Mouse (Mus musculus) lung, adult 2 months (tissue): ENCODE data around the gene Pycard. TPM values are rescaled to one million over a fixed set of nuclear protein-coding genes. Genes with fewer than 3 reads are reported as not detected.
"Not testable (repeated sequence)": the region's sequence is repeated elsewhere in the genome, so short reads cannot be mapped to it uniquely, and the experiment has no call there.

ENCODE experiments used
- DNase-seq: peaks from one replicate; pipeline ENCODE4 v3.0.0; 2022
- H3K4me1 ChIP-seq: fragments of 200-500 bp; 2 replicates; pipeline ENCODE4 v1.6.1; 2011; ENCODE audit warnings: low read length; ENCODE audit not compliant: control insufficient read depth, insufficient read depth
- H3K4me3 ChIP-seq: fragments of 200-500 bp; replicated peaks from 2 replicates; pipeline ENCODE3; 2011; ENCODE audit warnings: low read depth, mild to moderate bottlenecking, control low read depth, low read length; ENCODE audit errors: extremely low read depth
- CTCF ChIP-seq: fragments of 200-500 bp; IDR thresholded peaks from 2 replicates; pipeline ENCODE4 v1.5.1; 2011; ENCODE audit warnings: mild to moderate bottlenecking, low read length, control low read depth; ENCODE audit not compliant: insufficient read depth
- POLR2A ChIP-seq: fragments of 200-500 bp; IDR thresholded peaks from 2 replicates; pipeline ENCODE4 v1.6.1; 2011; ENCODE audit warnings: low read depth, mild to moderate bottlenecking, control low read depth, low read length, borderline replicate concordance; ENCODE audit errors: extremely low read depth
- WGBS: fragments of 180-500 bp; shearing (Covaris S2); methylation state at CpG from one replicate; pipeline ENCODE4 v1.1.7; 2018; 5-methylcytosine and 5-hydroxymethylcytosine counted together
- polyA plus RNA-seq: library from polyadenylated mRNA; depleted of rRNA; stranded (reverse); fragments of >200 nt; gene quantifications from 2 replicates; pipeline ENCODE4 v1.2.3, GENCODE M21; 2012

Pycard gene
- polyA plus RNA-seq, 1 experiment, result 66.7 TPM

DNA sequence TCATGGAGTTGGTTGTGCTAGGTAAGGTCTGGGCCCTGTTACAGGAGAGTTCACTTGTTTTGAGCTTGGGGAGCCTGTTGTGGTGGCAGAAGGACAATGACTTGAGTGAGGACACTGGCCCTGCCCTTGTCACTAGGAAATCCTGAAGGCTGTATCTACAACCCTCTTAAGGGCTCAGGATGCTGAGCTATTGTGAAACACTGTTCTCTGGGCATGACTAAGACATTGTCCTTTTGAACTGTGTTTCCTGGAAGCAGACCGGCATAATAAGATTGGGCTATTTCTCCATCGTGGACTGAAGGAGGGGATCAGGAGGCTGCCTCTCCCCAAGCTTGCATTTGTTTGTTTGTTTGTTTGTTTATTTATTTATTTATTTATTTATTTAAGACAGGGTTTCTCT, 25.5 kb upstream of the Pycard start:
- Histone ChIP-seq H3K4me3 (no peak overlapping the region), H3K4me1 (no peaks in the 10 kb centered on the region)
- WGBS, result 29% methylated on average over 2 of the region's 2 CpGs
- no peak for TF ChIP-seq POLR2A
- no peak for TF ChIP-seq CTCF
- no peak for DNase-seq

DNA sequence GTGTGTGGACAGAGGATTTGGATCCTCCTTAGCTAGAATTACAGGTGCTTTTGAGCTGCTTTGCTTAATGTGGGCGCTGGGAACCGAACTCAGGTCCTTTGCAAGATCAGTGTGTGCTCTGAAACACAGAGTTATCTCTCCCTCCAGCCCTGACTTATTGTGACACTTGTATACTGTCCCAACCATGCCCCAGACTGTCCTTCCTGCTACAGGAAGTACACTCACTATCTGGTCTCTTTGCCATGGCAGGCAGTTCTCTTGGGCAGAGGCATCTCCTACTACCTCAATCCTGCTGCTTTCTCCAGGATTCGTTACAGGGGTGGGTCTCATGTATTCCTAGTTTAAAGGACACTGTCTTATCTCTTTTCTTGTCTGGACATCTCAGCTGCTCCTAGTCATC, 24.6 kb upstream of the Pycard start:
- DNase-seq, result no peak
- no peak for TF ChIP-seq POLR2A
- TF ChIP-seq CTCF, result no peak
- Histone ChIP-seq H3K4me1 (no peaks in the 10 kb centered on the region), H3K4me3 (no peak overlapping the region)
- WGBS, result 86% methylated on average over 3 of the region's 3 CpGs

DNA sequence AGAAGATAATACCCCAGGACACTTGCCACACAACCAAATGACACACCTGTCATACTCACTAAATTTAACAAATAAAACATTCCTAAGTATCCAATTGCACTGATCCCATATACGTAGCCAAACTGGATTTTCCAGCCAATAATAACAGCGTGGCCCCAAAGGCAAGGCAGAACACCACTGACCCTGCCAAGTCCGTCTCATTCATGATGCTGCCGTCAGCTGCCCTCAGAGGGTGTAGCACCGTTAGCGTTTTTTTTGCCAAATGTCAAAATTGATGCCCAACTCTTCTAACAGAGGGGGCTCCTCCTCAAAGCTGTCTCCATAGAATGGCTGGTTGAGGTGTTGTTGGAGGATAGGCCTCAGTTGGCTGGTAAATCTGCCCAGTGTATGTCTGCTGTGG, 23.0 kb upstream of the Pycard start:
- WGBS, result 65% methylated on average over 6 of the region's 6 CpGs
- no peak for DNase-seq
- TF ChIP-seq CTCF (no peak), POLR2A (no peak)
- no peaks in the 10 kb centered on the region for H3K4me1 ChIP-seq
- no peak overlapping the region for H3K4me3 ChIP-seq

DNA sequence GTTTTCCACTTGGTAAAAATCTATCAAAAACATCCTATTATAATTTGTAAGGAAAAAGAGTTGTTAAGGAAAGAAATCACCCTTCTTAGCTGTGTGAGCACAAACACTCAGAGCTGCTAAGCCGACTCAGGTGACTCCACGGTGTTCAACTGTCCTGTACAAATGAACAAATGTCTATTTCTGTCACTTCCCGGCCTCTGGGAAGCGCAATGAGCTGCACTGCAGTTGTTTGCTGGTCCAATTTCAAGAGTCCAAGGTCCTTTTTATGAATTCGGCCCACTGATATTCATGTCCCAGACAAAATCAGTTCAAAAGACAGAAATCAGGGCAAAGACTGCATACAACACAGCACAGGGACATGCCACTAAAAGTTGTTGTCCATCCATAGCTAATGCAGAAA, 22.5 kb upstream of the Pycard start:
- H3K4me3 ChIP-seq, DNase-seq, H3K4me1 ChIP-seq: not testable (repeated sequence)
- 59% methylated on average over 5 of the region's 5 CpGs for WGBS

DNA sequence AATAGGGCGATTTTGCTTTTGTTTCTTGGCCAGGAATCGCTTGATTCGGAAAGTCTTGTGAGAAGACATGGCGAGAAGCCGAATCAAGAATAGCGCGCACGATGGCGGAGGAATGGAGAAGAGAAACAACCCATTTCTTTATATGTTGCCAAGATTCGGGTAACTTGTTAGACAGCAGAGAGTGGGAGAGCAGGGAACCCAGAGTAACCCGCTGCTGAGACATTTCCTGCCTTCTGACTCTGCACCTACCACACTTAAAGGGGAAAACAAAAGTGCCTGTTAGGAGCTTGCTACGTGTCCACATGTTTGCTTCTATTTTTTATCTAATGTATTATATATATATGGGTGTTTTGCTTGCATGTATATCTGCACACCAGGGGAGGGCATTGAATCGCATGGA, 19.4 kb upstream of the Pycard start:
- no peak overlapping the region for H3K4me3 ChIP-seq
- no peaks in the 10 kb centered on the region for H3K4me1 ChIP-seq
- no peak for DNase-seq
- 84% methylated on average over 13 of the region's 13 CpGs for WGBS
- TF ChIP-seq POLR2A (no peak), CTCF (no peak)

DNA sequence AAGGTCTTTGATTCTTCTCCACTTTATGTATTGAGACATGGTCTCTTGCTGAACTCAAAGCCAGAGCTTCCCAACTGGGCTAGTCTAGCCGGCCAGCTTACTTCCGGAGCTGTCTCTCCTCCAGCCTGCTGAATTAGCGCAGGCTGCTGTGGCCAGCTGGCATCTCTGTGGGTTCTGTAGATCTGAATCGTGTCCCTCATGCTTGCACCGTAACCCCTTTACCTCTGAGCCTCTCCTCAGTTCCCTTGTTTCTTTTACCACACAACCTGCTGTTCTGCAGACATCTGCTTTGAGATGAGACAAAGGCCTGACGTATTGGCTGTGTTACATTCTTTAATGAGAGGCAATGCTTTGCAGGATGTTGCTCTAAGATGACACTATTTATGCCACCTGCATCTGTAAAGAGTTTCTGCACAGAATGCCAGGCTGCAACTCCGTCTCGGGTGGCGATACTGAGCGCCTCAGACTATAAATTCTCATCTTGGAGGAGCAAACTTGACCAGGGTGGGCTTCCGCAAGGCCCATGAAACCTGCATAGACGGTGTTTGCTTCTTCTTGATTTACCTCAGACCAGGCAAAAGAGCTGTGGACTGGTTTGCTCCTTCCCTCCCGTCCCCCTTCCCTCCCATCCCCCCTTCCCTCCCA, 18.6 kb upstream of the Pycard start:
- WGBS, result 72% methylated on average over 13 of the region's 13 CpGs
- DNase-seq, result no peak
- TF ChIP-seq POLR2A, result no peak
- TF ChIP-seq CTCF, result no peak
- H3K4me3 ChIP-seq, result no peak overlapping the region
- no peaks in the 10 kb centered on the region for H3K4me1 ChIP-seq

DNA sequence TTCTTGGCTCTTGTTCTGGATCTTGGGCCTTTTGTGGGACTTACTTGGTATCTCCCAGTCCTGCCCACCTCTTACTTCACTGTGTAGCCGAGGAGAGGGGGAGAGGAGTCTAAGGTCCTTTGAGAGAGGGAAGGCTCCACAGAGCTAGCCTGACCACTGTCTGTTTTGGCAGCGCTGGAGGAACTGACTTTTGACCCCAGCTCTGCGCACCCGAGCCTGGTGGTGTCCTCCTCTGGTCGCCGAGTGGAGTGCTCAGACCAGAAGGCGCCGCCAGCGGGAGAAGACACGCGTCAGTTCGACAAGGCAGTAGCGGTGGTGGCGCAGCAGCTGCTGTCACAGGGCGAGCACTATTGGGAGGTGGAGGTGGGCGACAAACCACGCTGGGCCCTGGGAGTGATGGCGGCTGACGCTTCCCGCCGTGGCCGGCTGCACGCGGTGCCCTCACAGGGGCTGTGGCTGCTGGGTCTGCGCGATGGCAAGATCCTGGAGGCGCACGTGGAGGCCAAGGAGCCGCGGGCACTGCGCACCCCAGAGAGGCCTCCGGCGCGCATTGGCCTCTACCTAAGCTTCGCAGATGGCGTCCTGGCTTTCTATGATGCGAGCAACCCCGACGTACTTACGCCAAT, 16.2 kb upstream of the Pycard start:
- DNase-seq, result no peak
- H3K4me1 ChIP-seq, result no peaks in the 10 kb centered on the region
- WGBS, result 59% methylated on average over 40 of the region's 40 CpGs
- TF ChIP-seq POLR2A, result no peak
- no peak for TF ChIP-seq CTCF
- H3K4me3 ChIP-seq, result no peak overlapping the region

DNA sequence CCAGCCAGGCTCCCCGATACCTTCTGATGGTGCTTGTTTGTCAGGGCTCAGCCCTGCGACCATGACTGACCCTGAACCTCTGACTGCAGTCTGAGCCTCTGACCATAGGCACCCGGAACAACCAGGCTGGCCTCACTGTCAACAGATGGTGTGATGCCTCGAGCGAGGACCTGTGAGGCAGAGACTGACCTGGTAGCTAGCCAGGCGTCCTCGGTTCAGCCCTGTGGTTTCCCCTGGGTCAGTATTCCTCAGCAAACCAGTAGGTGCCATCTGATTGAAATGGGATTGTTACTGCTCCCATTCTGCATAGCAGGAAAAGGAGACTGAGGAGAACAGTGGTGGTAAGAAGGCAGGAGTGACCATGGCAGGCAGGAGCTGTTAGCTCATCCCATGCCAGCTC, 12.5 kb upstream of the Pycard start:
- TF ChIP-seq CTCF (no peak), POLR2A (no peak)
- 68% methylated on average over 7 of the region's 7 CpGs for WGBS
- Histone ChIP-seq H3K4me1 (0 out of 2 replicates have a peak, but pooled peaks cover 3% of the 10 kb centered on the region), H3K4me3 (no peak overlapping the region)
- no peak for DNase-seq

DNA sequence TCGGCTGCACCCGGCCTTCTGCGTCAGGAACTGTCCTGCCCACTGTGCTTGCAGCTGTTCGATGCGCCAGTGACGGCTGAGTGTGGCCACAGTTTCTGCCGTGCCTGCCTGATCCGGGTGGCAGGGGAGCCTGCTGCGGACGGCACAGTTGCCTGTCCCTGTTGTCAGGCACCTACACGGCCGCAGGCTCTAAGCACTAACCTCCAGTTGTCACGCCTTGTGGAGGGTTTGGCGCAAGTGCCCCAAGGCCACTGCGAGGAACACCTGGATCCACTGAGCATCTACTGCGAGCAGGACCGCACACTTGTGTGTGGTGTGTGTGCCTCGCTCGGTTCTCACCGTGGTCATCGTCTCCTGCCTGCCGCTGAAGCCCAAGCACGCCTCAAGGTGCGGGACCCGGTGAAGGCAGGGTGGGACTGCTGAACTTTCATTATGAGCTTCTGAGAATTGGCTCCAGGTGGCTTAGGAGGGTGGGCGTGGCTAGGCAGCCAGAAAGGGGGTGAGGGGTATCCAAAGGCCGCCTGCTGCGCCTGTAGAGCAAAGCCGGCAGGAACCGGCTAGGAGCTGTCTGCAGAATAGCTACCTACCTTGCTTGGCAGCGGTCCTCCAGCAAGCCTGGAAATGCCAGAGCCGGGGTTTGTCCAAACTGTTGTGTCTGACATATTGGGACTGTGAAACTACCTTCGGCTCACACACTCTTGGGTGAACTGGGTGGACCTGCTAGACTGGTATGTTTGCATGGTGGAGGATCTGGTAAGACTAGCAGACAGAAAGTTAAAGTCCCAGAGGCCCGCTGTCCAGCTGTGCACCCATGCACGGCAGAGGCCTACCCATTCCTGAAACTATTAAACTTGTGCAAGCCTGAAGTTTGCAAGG, 11.1 kb upstream of the Pycard start:
- Histone ChIP-seq H3K4me3 (peak overlapping the region; percentile 47), H3K4me1 (peaks cover 5% of the 10 kb centered on the region; the same call in 1 of the 2 replicates)
- 38% methylated on average over 35 of the region's 35 CpGs for WGBS
- peak; percentile 49 for DNase-seq
- TF ChIP-seq POLR2A (no peak), CTCF (no peak)

DNA sequence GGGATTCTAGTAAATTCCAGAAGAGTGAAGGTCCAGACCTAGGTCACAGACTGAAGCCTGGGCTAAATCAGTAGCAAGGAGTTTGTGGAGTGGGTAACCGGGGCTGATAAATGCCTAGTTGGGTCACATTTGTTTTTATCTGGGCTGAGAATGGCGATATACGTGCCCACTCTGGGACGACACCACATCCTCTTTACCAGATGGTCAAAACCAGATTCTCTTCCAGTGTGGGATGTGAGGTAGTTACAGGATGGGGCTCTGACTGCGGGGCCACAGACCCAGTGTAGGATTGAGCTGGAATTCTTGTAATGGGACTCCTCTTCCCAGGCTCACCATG, 10.5 kb upstream of the Pycard start:
- TF ChIP-seq POLR2A (no peak), CTCF (no peak)
- peaks cover 5% of the 10 kb centered on the region; the same call in 1 of the 2 replicates for H3K4me1 ChIP-seq
- H3K4me3 ChIP-seq, result no peak overlapping the region
- 63% methylated on average over 5 of the region's 5 CpGs for WGBS
- no peak for DNase-seq
